Mouse (Mus musculus) kidney, postnatal 25 days (tissue): ENCODE results near the gene Fbxo42.
A peak's percentile ranks its signal among the peaks of the same experiment; 100 is the strongest.

ENCODE experiments used
- DNase-seq, 2 experiments: peaks; one replicate each; pipeline ENCODE4 v3.0.0; 2021; ENCODE audit warnings: mixed read lengths in 2 of 2

Gene Fbxo42

DNA sequence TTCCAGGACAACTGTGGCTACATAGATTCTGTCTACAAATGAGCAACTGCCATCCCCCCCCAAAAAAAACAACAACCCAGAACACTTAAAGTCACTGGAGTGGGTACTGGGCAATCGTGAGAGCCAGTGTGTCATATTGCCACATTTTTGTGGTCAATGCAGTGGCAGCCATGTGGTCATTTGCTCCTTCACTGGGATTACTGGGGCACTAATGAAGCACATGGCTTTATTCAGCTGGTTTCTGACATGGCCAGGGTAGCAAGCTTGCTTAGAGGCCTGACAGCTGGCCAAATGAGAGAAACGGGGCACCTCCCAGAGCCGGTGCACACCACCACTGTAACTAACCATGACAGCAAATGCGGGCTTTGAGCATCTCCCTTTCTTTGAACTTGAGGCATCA is 30.8 kb downstream of the Fbxo42 start:
- DNase-seq = no peak

DNA sequence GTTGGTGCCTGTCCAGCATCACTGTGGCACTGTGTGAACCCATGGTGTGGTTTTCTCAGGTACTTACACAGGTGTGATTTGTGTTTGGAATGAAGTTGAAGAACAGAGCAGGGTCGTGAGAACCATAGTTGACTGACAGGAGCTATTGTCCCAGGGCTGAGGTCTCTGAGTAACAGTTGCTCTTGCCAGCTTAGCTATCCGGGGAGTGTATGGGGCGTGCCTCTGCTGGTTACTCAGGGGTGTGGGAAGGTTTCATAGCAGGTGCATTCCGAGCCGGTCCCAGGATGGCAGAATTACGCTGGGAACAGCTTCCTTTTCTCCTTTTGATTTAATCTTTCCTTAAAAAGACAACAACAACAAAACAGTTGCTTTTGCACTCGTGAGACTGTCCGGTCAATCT is 33.1 kb downstream of the Fbxo42 start:
- no peak for DNase-seq

DNA sequence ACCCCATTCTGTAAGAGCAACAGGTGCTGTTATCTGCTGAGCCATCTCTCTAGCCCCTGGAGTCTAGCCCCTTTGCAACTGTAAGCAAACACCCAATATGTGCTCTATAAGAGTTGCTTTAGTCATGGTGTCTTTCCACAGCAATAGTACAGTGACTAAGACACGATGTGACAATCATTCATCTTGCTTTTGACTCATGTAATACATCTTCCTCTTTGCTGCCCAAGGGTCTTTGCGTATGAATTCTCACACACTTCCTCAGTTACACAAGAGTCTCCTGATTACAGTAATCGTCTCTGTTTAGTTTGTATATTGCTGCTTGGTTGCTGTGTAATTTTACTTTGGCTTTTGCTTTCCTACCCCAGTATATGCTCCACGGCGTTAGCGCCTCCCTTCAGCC is 34.3 kb downstream of the Fbxo42 start:
- no peak for DNase-seq

DNA sequence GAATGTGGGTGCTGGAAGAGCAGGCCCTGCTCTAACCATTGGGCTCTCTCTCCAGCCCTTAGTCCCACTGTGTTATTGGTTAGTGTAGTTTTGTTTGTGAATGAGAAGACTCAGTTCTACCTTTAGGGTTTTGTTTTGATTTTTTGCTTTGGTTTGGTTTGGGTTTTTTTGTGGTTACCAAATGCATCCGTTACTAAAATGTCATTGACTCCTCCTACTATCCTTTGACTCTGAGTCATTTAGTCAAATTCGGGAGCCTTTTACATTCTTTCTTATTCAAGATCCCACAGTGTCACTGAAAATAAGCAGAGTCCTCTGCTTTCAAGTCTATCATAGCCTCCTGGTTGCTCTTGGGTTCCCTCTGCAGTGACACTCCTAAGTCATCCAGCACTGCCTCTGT is 36.2 kb downstream of the Fbxo42 start:
- DNase-seq = no peak

DNA sequence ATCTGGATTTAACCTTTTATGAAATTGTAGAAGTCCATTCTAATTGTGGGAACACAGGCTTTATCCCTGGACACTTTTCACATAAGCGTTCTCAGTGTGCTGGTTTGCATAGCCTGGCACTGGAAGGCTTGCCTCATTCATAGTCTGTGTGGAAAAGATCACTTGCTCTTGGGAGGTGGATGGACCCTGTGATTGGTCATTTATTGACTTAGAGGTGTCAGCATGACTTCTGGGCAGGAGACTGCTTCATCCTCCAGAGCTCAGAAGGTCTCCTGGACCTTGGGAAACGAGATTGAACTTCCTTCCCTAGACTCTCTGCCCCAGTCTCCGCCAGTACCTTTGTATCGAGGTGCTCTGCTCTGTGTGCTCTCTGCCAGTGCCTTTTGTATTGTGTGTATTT is 36.7 kb downstream of the Fbxo42 start:
- no peak for DNase-seq

DNA sequence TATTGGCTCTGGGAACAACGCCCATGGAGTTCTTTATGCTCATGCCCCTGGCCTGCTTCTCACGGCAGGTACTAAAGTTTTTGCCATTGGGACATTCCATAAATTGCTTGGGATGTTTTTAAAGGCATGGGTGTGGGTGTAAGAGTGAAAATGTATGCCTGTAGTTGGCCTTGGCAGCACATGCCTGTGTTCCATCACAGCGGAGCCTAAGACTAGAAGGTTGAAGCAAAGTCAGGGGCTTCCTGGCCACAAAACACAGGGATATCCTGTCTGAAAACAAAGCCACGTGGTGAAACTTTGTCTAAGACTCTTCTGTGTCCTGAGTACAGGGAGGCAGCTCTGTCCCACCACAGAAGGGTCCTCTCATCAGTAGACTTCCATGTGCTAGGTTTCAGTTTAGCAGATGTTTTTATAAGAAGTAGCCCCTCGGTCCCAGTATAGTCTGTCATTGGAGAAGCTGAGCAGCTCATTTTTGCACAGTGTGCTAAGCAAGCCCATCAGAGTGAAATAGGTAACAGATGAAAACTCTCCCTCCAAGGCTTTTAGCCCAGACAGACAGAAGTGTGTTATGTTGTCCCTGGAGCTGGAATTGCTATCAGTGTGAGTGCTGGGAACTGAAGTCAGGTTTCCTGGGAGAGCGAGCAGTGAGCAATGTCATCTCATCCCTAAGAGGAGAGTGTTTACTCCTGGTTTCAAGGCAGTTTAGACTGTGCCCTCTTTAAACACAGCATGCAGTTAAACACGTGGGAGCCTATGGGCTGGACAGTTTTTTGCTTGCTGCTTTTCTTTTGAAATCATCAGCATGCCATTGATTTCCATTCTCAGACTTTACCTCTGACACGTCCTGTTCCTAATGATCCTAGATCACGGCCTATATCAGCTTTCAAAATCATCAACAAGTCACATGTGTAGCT is 39.5 kb downstream of the Fbxo42 start:
- DNase-seq = no peak

DNA sequence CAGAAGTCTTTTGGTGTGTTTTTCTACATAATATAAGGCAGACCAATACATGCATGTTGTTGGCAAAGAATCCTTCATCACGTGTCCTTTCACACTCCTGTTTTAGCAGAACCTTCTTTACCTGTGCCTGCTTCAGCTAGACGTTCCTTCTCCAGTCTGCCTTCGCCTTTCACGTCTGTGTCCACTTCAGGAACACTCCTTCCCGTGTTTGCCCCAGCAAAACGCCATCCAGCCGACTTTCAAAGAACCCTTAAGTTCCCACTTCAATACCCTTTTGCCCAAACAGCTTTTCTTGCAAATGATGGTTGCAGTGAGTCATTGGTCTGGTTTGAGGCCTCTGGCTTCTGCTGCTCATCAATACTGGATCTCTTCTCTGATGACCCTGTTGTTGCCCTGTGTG is 43.6 kb downstream of the Fbxo42 start:
- DNase-seq = no peak

DNA sequence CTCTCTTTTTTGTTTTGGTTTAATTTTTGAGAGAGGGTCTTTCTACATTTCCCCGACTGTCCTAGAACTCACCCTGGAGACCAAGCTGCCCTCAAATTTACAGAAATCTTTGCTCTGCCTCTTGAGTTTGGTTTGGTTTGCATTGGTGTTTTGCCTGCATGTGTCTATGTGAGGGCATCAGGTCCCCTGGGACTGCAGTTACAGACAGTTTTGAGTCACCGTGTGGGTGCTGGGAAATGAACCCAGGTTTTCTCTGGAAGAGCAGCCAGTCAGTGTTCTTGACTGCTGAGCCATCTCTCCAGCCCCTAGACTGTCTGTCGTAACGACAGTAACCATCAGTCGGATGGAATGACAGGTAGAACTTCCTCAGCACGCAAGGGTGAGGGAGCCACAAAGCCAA is 46.8 kb downstream of the Fbxo42 start:
- no peak for DNase-seq

DNA sequence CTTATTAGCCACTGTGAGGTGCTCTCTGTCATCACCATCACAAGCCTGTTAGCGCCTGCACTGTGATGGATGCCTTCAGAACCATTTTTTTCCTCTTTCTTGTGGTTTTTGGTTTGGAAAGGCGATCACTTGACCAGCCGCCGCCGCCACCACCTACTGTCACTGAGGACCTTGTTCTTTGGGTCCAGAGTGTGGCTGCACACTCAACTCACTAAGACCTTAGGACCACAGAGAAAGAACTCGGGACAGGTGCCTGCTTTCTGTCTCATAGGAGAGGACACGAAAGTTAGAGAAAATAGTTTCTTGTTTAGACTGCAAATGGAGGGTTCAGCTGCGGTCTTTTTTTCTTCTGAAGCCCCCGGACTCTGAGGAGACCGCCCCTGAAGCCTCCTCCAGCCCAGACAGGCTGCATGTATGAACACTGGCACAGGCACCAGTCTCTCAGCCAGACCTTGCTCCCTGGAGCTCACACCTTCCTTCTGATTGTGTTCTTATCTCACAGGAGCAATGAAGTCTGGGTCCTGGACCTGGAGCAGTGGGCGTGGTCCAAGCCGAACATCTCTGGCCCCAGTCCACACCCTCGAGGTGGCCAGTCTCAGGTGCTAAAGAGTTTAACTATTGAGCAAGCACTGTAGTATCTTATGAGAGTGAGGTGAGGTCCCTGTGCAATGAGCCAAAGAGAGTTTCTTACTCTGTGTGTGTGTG is 49.4 kb downstream of the Fbxo42 start:
- DNase-seq = no peak

DNA sequence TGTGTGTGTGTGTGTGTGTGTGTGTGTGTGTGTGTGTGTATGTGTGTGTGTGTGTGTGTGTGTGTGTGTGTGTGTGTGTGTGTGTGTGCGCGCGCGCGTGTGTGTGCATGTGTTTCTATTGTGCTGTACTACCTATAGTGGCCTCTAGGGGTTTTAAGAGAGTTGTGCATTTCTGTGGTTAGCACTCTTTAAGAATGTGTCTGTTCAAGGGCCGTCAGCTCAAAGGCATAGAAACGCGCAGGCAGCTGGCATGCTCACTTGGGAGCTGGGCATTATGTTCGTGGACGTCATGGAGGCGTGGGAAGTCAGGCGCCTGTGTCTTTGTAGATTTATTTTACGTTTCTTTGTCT is 49.9 kb downstream of the Fbxo42 start:
- DNase-seq = no peak

DNA sequence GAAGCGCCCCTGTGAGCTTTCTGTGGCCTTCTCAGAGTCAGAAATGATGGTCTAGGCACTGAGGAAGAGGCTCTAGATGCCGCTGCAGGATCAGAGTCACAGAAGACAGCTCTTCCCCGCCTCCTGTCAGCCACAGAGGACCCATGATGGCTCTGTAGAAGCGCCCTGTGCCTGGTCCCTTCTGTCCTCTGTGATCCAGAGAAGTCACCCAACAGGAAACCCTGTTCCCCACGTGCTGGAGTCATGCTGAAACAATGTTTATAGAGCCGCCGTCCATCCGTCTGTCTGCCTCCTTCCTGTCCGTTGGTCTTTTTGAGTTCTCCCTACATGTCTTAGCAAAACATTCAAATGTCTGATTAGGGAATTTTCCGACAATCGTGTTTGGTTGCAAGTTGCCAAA is 53.2 kb downstream of the Fbxo42 start:
- peak; percentile 21 to 49 for DNase-seq

DNA sequence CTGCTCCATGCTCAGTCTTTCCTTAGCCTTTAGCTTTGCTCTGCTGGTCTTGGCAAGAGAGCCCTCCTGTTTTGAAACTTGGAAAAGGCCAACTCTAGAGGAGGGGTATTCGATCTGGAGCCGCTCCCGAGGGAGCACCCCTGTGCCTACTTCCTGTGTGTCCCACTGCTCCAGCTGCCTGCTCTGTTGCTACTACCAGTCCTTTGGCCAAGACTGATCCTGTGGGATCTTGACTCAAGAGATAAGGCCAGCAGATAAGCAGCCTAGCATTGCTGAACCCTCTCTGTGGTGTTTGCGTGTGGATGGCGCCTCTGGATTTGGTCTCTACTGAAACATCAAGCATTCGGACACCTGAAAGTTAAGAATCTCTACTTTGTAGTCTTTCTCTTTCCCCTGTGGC is 54.5 kb downstream of the Fbxo42 start:
- peak in 1 of 2 experiments; percentile 35 for DNase-seq

DNA sequence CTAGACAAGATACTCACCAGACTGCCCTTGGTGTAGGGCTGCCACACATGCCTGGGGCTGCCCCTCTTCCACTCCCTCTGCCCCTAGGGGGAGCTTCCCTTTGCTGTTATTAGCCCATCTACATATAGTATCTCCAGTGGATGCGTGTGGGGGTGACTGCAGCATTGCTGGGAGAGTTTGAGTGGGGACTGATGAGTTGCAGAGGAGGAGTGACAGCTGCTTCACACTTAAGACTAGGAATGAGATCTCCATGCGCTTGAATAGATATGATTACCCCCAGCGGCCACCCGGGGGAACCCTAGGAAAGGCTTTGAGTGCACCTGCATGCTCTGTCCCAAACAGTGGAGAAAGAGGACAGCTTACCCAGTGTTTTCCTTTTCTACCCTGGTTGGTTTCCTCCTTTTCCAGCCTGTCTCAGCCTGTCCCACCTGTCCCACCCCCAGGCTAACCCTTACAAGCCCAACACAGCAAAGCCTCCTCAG is 56.9 kb downstream of the Fbxo42 start:
- DNase-seq = peak; percentile 37 to 38

DNA sequence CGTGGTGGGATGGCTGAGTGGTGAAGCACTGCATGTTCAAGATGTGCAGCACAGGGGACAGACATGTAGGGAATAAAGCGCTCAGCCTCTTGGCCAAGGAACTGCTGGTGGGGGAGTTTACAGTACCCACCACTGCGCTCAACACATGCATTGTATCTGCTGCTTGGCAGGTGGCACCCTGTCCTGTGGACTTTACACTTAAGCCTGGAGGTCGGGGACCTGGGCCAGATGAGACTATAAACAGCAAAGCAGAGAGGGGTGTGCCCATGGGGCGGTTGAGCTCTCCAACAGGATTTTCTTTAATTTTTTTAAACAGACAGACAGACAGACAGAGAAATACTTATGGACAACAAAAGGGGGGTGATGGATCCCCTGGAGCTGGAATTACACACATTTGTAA is 59.4 kb downstream of the Fbxo42 start:
- DNase-seq = peak; percentile 51 to 65

DNA sequence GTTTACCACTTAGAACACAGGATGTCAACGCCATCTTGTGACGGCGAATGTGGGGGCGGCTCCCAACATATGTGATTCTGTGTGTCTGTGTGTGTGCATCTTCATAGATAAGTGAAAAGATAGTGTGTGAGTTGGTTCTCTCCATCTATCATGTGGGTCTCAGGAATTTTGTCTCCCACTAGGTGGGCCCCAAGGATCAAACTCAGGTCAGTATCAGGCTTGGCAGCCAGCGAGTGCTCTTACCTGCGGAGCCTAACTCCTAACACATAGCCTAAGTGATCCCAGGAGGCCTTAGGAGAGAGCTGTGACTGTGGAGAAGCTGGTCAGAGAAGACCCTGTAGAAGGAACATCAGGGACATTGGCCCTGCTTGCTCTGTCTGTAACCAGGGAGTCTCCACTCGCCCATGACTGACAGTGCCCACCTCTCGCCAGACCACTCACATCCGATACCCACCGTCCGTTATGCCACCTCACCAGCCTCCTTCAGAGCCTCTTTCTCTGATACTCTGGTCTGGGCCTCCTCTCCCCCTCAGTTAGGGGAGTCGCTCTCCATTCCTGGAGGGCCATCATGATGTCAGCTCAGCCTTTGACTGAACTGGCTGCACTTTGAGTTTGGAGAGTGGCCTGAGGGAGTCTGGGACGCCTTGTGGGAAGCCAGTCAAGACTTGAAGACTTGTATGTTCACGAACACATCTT is 63.0 kb downstream of the Fbxo42 start:
- DNase-seq = no peak

DNA sequence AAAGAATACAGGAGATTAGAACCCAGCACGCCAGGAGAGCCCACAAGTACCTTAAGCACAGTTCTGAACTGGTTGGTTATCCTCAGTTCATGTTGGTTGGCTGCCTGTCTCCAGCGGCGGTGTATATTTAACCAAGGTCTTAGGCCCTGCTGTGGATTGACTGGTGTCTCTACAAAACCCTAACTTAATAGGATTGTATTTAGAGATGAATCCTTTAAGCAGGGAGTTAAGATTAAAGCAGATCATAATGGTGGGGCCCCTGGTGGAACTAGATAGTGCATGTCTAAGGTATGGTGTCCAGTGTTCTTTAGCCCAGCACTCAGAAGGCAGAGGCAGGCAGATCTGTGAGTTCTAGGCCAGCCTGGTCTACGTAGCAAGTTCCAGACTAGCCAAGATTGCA is 63.9 kb downstream of the Fbxo42 start:
- no peak for DNase-seq

DNA sequence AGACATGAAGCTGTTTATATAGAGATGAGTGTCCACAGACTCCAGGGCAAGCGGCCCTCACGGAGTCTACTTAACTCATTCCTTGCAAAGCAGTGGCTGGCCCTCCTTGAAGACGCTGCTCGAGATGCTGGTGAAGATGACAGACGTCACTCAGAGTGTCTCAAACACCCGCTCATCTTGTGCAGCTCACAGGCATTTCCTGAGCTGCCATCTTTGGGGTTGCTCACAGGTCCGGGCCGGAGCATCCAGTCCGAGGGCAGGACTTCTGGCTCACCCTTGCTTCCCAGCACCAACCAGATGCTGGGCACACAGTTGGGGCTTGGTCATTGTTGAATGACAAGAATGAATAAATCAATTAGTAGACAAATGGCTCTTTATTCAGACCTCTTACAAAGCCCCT is 65.2 kb downstream of the Fbxo42 start:
- DNase-seq = peak in 1 of 2 experiments; percentile 33

DNA sequence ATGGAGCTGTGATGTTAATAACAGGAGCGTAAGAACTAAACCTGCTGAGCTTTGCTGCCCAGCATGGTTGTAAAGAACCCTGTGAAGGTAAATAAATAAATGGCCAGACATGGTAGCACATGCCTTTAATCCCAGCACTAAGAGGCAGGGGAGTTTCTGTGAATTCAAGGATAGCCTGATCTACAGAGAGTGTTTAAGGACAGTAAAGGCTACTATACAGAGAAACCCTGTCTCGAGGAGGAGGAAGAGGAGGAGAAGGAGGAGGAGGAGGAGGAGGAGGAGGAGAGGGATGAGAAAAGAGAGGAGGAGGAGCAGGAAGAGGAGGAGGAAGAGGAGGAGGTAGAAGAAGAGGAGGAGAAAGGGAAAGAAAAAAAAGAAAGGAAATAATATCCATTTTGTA is 65.6 kb downstream of the Fbxo42 start:
- DNase-seq = no peak

DNA sequence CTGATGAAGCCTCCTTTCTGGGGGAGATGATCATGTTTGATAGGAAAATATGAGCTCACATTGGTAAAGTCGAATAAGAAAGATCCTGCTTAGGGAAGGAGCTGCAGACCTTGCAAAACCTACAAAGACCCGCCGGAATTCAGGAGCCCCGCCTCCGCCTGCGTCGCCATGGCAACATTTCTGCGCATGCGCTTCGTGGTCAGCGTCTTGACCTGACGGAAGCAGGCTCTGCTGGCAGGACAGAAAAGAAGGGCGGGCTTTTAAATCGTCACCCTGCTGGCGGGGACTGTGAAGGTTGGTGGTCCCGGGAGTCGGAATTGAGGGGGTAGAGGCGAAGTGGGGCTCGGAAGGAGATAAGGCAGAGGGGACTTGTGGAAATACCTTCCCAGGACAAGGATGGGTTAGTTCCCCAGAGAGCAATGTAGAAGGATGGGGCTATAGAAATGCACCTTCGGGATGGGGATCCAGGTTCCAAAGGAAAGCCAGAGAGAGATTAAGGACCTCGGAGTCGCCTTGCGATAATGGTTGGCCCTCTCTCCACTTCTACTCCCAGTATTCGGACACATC is 66.1 kb downstream of the Fbxo42 start, which contains the start of gene Rsg1:
Gene Rsg1 (plus strand): TSS at position 187 of the 567 bp plus-strand sequence.
- peak; percentile 95 to 96 for DNase-seq

DNA sequence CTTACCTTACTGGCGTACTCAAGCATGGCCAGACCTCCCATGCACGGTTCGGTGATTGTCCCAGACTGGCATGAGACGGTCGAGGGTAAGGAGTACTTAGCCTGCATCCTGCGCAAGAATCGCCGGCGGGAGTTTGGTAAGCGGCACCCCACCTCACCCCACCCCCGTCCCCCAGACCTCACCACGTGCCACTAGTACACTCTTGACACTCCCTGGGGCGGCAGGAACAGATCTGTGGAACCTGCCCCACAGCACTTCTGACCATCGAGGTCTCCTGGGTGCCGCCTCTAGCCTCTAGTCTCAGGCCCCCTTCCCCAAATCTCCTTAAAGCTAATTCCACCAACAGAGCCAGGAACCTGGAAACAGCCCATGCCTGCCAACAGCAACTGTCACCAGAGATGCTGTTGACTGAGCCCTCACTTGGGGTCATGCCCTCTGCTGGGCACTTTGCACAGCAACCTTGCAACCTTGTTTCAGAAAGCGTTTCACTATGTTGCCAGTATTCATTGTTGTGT is 66.7 kb downstream of the Fbxo42 start:
- peak; percentile 27 to 38 for DNase-seq

DNA sequence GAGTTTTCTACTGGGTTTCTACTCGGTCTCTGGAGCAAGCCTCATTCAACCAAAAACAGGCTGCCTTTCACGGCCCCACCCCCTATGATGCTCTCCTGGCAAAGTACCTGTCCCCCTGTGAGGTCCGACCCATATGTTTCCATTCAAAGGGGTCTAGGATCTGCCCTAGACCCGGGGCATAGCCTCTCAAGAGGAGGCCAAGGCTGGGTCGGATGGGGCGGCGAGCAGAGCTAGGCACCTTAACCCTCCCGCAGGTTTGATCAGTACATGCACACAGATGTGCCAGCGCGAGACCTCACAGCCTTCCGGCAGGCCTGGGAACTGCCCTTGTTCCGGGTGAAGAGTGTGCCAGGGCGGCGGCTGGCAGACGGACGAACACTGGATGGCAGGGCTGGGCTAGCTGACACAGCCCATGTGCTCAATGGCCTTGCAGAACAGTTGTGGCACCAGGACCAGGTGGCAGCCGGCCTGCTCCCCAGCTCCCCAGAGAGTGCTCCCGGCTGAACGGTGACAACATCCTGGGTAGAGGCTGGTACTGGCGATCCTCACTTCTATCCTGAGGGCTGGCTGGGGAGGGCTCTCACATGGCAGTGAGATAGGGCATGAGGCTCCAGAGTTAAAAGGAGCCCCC is 72.0 kb downstream of the Fbxo42 start:
- DNase-seq = peak in 1 of 2 experiments; percentile 41

DNA sequence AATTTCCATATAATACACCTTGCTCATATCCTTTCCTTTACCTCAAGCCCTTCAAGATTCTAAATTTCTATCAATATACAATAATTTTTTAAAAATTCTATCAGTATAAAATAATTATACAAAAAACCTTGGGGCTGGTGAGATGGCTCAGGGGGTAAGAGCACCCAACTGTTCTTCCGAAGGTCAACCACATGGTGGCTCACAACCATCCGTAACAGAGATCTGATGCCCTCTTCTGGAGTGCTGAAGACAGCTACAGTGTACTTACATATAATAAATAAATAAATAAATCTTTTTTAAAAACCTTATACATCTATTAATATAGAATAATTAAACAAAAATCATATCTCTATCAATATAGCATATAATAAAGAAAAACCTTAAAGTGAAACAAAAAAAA is 74.1 kb downstream of the Fbxo42 start:
- DNase-seq = peak in 1 of 2 experiments; percentile 8
